Mouse (Mus musculus) brain, embryonic 14.5 days (tissue): ENCODE measurements around the gene Flad1. TPM values are rescaled to one million over a fixed set of nuclear protein-coding genes. Genes with fewer than 3 reads are reported as not detected.
"Not testable (repeated sequence)": the region's sequence is repeated elsewhere in the genome, so short reads cannot be mapped to it uniquely, and the experiment has no call there.

Experiments
- DNase-seq: peaks from one replicate; pipeline ENCODE4 v3.0.0-alpha.2; 2011; ENCODE audit warnings: low read depth
- CTCF ChIP-seq: fragments of 200-500 bp; IDR thresholded peaks from 2 replicates; pipeline ENCODE4 v1.5.1; 2012; ENCODE audit warnings: inconsistent platforms, mild to moderate bottlenecking, moderate library complexity, borderline replicate concordance; ENCODE audit not compliant: insufficient read depth, insufficient read length; ENCODE audit errors: extremely low read depth
- POLR2A ChIP-seq: fragments of 200-500 bp; IDR thresholded peaks from 2 replicates; pipeline ENCODE4 v1.6.1; 2012; ENCODE audit warnings: mild to moderate bottlenecking, inconsistent platforms, borderline replicate concordance; ENCODE audit not compliant: poor library complexity, insufficient read depth, insufficient read length, severe bottlenecking; ENCODE audit errors: extremely low read depth
- polyA plus RNA-seq: library from polyadenylated mRNA; depleted of rRNA; stranded (reverse); fragments of >200 nt; gene quantifications from 2 replicates; pipeline ENCODE4 v1.2.3, GENCODE M21; 2012

Flad1 gene
- polyA plus RNA-seq, 1 experiment: 39.4 TPM

DNA sequence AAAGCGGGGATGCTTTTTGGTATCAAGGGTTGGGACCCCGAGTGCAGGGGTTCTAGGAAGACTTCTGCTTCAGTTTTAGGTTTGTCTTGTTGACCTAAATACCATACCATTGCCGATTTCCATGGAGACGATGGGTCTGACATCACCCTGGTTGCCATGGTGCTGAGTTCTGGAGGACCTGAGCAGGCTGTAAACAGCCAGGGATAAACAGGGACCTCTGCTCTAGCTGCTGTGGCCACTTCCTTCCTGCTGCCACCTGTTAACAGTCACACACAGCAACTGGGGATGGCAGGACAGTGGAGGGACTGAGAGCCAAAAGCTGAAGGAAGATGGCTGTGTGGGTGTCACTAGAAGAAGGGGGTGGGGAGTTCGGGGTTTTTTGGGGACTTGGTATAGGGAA lies 25.6 kb upstream of the Flad1 start:
- TF ChIP-seq CTCF (no peak), POLR2A (no peak)
- DNase-seq: peak; percentile 65

DNA sequence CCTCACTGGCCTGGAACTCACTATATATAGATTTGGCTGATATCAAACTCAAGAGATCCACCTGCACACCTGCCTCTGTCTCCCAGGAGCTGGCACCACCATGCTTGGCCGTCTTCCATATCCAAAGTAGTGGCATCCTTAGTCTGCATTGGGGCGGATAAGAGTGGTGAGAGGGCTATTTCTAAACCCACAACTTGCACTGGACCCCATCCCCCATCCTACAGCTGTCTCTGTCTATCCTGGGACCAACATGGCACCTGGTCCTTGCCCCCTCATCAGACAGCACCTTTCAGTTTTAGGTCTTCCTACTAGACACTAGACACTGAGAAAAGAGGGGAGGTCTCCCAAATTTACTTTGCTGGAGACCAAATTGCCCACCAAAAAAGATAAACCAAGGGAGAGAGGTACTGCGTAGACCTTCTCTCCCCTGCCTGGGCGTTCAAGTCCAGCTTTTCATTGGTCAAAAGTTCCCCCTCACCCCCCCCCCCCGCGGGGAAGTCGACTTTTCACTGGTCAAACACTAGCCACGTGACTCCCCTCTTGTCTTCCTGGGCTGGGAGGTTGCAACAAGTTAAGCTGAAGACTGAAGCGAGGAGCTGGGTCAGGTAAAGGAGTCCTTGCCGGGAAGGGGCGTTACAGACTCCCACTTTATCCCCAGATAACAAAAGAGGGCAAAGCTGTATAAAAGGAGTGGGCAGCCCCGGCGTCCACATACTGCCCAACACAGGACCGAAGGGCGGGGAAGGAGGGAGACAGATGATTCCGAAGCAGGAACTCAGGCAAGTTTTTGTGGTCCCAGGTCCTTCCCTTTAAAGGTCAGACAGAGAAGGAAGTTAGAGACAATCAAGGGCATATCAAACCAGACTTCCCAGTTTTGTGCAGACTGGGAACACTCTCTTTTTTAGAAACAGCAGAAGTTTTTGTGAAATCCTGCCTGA lies 24.8 kb upstream of the Flad1 start, which contains the start of gene Pbxip1:
Gene Pbxip1 (plus strand): TSS at position 531 of the 938 bp plus-strand sequence.
- peak; percentile 84 for DNase-seq
- TF ChIP-seq CTCF (no peak), POLR2A (no peak)

DNA sequence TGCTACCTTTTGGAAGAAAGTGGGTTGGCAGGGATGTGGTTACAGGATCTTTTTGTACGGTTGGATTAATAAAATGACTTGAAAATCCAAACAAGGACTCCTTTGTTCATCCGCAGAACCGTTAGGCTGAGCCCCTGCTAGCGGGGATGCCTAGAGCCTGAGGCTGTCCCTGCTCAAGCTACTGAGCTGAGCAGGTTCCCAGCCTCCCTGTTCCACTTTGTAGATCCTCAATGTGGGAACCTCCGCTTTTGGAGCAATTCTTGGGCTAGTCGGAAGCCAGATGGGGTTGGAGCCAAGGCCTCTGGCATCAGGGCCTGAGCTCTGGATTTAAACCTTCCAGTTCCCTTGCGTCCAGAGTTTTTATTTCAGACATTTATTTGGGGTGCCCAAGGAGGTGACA lies 23.4 kb upstream of the Flad1 start:
- no peak for TF ChIP-seq POLR2A
- no peak for TF ChIP-seq CTCF
- peak; percentile 59 for DNase-seq

DNA sequence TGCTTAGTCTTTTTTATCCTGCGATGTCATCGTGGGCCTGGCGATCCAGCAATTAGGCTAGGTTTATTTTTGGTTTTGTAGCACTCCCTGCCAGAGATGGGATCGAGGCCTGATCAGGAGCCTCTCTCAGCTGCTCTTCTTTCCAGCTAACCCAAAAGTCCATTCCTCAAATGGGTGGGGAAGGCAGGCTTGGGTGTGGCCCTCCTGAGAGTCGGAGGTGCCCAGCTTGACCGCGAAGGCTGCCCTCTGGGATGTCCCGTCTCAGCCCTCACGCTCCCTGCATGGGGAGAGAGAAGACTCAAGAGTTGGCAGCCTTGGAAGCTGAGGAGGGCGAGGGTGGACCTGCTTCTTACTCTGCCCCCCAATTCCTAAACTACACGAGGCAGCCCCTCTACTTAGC lies 22.9 kb upstream of the Flad1 start:
- DNase-seq: no peak
- TF ChIP-seq POLR2A: no peak
- no peak for TF ChIP-seq CTCF

DNA sequence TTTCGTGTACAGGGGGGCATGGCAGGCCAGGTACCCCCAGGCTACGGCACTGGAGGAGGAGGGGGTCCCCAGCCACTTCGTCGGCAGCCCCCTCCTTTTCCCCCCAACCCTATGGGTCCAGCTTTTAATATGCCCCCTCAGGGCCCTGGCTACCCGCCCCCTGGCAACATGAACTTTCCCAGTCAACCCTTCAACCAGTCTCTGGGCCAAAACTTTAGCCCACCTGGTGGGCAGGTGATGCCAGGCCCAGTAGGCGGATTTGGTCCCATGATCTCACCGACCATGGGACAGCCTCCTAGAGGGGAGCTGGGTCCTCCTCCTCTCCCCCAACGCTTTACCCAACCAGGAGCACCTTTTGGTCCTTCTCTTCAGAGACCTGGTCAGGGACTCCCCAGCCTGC lies 20.9 kb upstream of the Flad1 start:
- no peak for DNase-seq
- TF ChIP-seq POLR2A: no peak
- TF ChIP-seq CTCF: no peak

DNA sequence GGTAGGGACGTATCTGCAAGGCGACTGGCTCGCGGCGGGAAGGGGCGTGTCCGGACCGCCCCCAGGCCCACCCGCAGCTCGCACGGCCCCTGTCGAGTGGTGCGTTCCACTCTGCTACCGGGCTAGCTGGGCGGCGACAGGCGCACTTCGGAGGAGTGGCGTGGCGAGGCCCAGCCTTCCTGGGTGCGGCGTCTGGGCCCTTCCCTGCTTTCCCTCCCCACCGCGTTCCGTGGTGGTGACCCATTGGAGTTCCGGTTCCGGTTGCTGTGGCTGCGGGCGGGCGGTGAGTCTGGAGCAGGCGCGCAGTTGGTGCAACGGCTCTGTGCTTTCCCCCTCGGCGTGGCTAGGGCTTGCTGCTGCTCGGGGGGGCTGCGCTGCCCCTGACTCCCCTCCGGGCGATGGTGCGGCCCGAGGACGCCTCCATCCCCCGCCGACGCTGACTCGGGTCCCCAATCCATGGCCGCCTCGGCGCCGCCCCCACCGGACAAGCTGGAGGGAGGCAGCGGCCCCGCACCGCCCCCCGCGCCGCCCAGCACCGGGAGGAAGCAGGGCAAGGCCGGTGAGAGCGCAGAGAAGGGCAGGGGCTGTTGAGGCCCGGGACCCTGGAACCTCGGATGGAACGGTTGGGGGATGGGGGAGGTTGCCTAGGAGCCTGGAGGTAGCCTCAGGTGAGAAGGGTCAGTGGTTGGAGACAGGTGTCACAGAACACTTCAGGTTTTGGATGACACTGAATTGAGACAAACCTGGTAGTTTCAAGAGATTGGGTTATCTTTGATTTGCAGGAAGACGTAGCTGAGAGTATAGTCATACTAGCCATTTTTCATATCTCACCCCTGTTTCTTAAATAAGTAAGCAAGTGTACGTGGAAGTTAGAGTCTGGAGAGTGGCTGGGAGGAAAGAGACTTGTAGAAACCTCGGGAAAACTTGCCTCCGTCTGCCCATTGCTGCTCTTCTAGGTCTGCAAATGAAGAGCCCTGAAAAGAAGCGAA lies 18.8 kb upstream of the Flad1 start, which contains the start of gene Pygo2:
Gene Pygo2 (plus strand): TSS at position 44 of the 989 bp plus-strand sequence.
- DNase-seq: peak; percentile 99
- no peak for TF ChIP-seq CTCF
- TF ChIP-seq POLR2A: peak; percentile 53; the same call in 1 of the 2 replicates

DNA sequence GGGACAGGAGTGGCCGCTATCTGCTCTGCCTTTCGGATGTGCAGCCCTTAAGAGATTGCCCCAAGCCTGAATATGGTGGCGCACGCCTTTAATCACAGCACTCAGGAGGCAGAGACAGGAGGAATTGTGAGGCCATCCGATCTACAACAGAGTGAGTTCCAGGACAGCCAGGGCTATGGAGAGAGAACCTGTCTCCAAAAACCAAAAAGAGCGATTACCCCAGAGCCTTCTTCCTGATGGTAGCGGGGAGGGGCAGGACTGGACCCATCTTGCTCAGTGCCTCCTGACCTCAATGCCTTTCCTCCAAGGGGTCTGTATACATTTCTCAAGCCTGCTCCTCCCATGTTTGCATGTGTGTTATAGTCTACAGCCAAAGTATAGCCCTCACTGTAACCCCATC lies 17.4 kb upstream of the Flad1 start:
- DNase-seq: not testable (repeated sequence)

DNA sequence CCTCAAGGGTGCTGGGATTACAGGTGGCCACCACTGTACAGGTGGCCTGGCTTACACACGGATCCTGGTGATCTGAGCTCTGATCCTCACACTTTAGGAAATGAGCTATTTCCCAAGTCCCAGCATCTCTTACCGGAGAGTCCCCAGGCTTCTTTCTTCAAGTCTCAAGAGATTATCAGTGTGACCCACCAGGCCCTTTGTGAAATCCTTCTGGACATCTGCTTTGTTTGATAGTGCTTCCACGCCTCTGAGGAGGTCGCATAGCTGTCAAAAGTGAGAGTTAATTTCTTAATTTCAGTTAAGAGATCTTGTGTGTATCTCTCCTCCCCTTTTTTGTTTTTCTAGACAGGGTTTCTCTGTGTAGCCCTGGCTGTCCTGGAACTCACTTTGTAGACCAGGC lies 14.2 kb upstream of the Flad1 start:
- DNase-seq: no peak
- TF ChIP-seq POLR2A (no peak), CTCF (no peak)

DNA sequence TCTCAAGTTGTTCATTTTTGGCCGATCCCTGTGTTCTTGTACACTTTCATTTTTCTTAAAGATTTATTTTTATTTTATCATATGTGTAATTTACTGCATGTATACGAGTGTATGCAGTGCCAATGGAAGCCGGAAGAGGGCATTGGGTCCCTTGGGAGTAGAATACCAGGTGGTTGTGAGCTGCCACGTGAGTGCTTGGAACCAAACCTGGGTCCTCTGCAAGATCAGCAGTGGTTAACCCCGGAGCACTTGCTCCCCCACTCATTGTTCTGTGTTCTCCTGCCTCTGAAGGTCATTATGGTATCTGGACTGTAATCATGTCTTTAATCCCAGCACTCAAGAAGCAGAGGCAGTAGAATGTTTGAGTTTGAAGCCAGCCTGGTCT lies 13.5 kb upstream of the Flad1 start:
- DNase-seq: no peak
- TF ChIP-seq POLR2A (no peak), CTCF (no peak)

DNA sequence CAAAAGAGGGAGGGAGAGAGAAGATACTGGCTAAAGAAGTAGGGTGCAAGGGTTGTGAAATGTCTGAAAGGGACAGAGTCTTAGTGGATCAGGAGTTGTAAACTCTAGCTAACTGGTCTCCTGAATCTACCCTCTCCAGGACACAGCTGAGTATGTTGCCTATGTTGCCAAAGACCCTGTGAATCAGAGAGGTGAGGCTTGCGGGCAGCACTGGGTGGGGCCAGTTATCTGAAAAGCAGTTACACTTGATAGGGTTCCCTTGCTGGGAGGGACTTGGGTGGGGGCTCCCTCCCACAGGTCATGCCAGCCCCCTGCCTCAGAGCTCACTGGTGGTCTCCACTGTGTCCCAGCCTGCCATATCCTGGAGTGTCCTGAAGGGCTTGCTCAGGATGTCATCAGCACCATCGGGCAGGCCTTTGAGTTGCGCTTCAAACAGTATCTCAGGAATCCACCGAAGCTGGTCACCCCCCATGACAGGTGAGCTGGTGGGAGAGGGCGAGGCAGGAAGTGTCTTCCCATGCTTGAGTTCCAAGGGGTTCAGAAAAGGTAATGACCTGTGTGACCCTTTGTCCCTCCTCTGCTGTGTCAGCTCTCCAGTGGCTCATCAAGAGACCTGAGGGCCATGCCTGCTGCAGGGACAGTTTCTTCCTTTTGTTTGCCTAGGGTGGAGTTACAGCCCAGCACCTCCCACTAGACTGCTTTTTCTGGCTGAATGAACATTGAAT lies 12.9 kb upstream of the Flad1 start:
- TF ChIP-seq POLR2A (no peak), CTCF (no peak)
- no peak for DNase-seq

DNA sequence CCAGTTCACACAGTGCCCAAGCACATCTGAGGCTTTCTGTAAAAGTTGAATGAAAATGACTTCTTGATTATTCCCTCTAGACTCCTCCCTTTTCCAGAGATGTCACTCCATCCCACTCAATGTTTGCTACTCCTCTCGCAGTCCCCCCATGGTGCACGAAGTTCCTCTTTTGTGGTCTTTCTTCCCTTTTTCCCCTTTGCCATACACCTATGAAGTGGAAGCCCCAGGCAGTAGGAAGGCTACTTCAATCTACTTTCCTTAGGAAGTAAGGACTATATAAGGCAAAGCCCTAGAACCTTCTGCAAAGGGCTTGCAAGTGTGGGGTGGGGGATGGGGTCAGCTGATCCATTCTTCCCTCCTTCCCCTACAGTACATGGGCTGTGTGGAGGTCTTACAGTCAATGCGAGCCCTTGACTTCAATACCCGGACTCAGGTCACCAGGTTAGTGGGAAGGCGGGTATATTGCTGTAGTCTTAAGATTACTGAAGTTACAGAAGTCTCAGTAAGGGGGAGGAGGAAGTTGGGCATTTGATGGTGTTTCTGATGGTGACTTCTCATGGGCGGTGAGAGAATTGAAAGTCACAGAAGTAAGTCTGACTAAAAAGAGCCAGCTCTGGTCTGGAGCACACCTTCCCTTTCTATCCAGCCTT lies 11.0 kb upstream of the Flad1 start:
- TF ChIP-seq POLR2A (no peak), CTCF (no peak)
- no peak for DNase-seq
